11 mouse cellular contexts compared by ENCODE assay signal in the genomic region with DNA sequence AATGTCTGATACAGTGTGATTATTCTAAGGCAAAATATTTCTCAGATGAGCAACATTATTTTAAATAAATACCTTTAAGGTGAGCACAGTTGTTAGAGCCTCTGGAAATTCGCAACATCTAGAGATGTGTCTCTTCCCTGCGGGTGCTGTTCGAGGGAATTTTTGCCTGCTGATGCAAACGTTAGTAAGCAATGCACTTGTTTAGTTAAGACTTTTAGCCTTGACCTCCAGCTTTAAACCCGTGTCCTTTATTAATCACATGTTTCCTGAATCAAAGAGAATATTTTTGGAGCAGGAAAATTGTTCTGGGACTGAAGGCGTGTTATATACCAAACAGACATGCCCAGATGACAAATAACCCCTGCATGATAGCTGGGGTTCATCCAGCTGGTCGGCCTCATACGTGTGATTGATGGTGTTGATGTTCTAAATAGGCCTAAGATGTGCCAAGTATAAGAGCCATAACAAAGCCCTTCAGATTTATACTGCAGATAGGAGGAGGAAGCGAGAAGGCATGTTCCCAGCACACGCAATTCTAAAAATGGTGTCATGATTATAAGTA.
DNase-seq lines count a peak whose midpoint lies in the region; ATAC-seq and TF ChIP-seq lines count a peak whose summit lies in the region.
"Had no signal": no experiment of that assay in that cellular context is flagged by ENCODE, and none has a peak within 500 bp of the region (broad histone marks: within the 10 kb centered on the region; RNA-seq: fewer than 3 reads in every experiment).

No protein-coding gene starts in this region.

- 23% methylated on average over 10 of the region's 10 CpGs for WGBS in lung, embryonic 14.5 days
- WGBS in lung, adult 2 months: 32% methylated on average over 10 of the region's 10 CpGs
- WGBS in embryonic facial prominence, embryonic 11.5 days: 58% methylated on average over 10 of the region's 10 CpGs

- TF ChIP-seq CTCF in lung, embryonic 14.5 days (IDR thresholded peaks at IDR 0.05; ENCODE audit: low read depth): no peak
- TF ChIP-seq CTCF in lung, adult 2 months (IDR thresholded peaks at IDR 0.05; ENCODE audit: insufficient read depth, low read length): no peak

- no peak overlapping the region for H3K9ac ChIP-seq in lung, embryonic 14.5 days
- H3K9ac ChIP-seq in embryonic facial prominence, embryonic 11.5 days (replicated peaks; ENCODE audit: low read length): no peak overlapping the region
- H3K9ac ChIP-seq: limb, embryonic 13.5 days; neural tube, embryonic 13.5 days had no signal

- no peak for TF ChIP-seq POLR2A in lung, adult 2 months (IDR thresholded peaks at IDR 0.05; ENCODE audit: borderline replicate concordance, extremely low read depth, low read depth, low read length)

- H3K9me3 ChIP-seq in lung, embryonic 14.5 days (ENCODE audit: low read depth, low read length): no peaks in the 10 kb centered on the region
- H3K9me3 ChIP-seq in embryonic facial prominence, embryonic 11.5 days (replicated peaks; ENCODE audit: control insufficient read depth, low read length): no peaks in the 10 kb centered on the region
- H3K9me3 ChIP-seq: G1E; limb, embryonic 13.5 days; neural tube, embryonic 13.5 days had no signal

- no peak overlapping the region for H3K4me2 ChIP-seq in lung, embryonic 14.5 days
- no peak overlapping the region for H3K4me2 ChIP-seq in embryonic facial prominence, embryonic 11.5 days (ENCODE audit: low read depth, low read length)
- H3K4me2 ChIP-seq: limb, embryonic 13.5 days; neural tube, embryonic 13.5 days had no signal

- no peaks in the 10 kb centered on the region for H3K27me3 ChIP-seq in lung, embryonic 14.5 days (ENCODE audit: insufficient read depth, low read length)
- no peaks in the 10 kb centered on the region for H3K27me3 ChIP-seq in embryonic facial prominence, embryonic 11.5 days (ENCODE audit: control insufficient read depth, insufficient read depth, low read length)
- H3K27me3 ChIP-seq: limb, embryonic 13.5 days; neural tube, embryonic 13.5 days had no signal

- H3K36me3 ChIP-seq in lung, embryonic 14.5 days (ENCODE audit: insufficient read depth): no peaks in the 10 kb centered on the region
- no peaks in the 10 kb centered on the region for H3K36me3 ChIP-seq in embryonic facial prominence, embryonic 11.5 days (replicated peaks; ENCODE audit: control insufficient read depth, insufficient read depth, low read depth, low read length)
- H3K36me3 ChIP-seq: G1E; limb, embryonic 13.5 days; neural tube, embryonic 13.5 days had no signal

- H3K27ac ChIP-seq in lung, embryonic 14.5 days (ENCODE audit: low read depth): no peak overlapping the region
- no peak overlapping the region for H3K27ac ChIP-seq in embryonic facial prominence, embryonic 11.5 days (replicated peaks; ENCODE audit: low read depth, low read length)
- H3K27ac ChIP-seq: limb, embryonic 13.5 days; neural tube, embryonic 13.5 days had no signal

- peak; percentile 80 for ATAC-seq in lung, embryonic 14.5 days (ENCODE audit: insufficient read depth)
- ATAC-seq in embryonic facial prominence, embryonic 11.5 days (replicated peaks; ENCODE audit: insufficient number of reproducible peaks, low FRiP score, low TSS enrichment, low read depth): no peak
- ATAC-seq: forebrain, embryonic 14.5 days had no signal

- DNase-seq in lung, embryonic 14.5 days: peak; percentile 52
- no peak for DNase-seq in lung, adult 2 months
- DNase-seq in embryonic facial prominence, embryonic 11.5 days (ENCODE audit: low spot score): peak; percentile 39
- DNase-seq in kidney, postnatal 10 days: peak; percentile 33
- DNase-seq in frontal cortex, postnatal 14 days (ENCODE audit: low spot score in 2 of 2): no peak
- no peak for DNase-seq in frontal cortex, postnatal 36 days (ENCODE audit: low spot score in 2 of 2)
- DNase-seq in left cerebral cortex, adult 9 months (ENCODE audit: low spot score in 2 of 2): no peak

- H3K4me1 ChIP-seq in lung, embryonic 14.5 days (ENCODE audit: insufficient read depth): no peaks in the 10 kb centered on the region
- H3K4me1 ChIP-seq in lung, adult 2 months (ENCODE audit: control insufficient read depth, insufficient read depth, low read length): no peaks in the 10 kb centered on the region; the same call in 1 of the 2 replicates
- H3K4me1 ChIP-seq in embryonic facial prominence, embryonic 11.5 days (ENCODE audit: control insufficient read depth, insufficient read depth, low read length): no peaks in the 10 kb centered on the region
- H3K4me1 ChIP-seq: limb, embryonic 13.5 days had no signal

- H3K4me3 ChIP-seq in lung, embryonic 14.5 days (ENCODE audit: low read depth, low read length): no peak overlapping the region
- no peak overlapping the region for H3K4me3 ChIP-seq in lung, adult 2 months (replicated peaks; ENCODE audit: extremely low read depth, low read depth, low read length)
- no peak overlapping the region for H3K4me3 ChIP-seq in embryonic facial prominence, embryonic 11.5 days (ENCODE audit: low read depth, low read length)
- H3K4me3 ChIP-seq: limb, embryonic 13.5 days; neural tube, embryonic 13.5 days had no signal

Comparison
In these comparisons a context has a peak if more than half of its experiments do, and no peak if none do; other contexts are left out.
1. DNase-seq: peak in lung, embryonic 14.5 days (single experiment), embryonic facial prominence, embryonic 11.5 days (single experiment) and kidney, postnatal 10 days (single experiment); none in lung, adult 2 months (single experiment), frontal cortex, postnatal 14 days (0 of 2), frontal cortex, postnatal 36 days (0 of 2) and left cerebral cortex, adult 9 months (0 of 2).